Mouse (Mus musculus) cerebellum, adult 9-11 months (tissue): ENCODE data around the gene Nr5a2.

ENCODE experiments used
- DNase-seq: peaks from one replicate; pipeline ENCODE4 v3.0.0; 2022

Nr5a2 gene

DNA sequence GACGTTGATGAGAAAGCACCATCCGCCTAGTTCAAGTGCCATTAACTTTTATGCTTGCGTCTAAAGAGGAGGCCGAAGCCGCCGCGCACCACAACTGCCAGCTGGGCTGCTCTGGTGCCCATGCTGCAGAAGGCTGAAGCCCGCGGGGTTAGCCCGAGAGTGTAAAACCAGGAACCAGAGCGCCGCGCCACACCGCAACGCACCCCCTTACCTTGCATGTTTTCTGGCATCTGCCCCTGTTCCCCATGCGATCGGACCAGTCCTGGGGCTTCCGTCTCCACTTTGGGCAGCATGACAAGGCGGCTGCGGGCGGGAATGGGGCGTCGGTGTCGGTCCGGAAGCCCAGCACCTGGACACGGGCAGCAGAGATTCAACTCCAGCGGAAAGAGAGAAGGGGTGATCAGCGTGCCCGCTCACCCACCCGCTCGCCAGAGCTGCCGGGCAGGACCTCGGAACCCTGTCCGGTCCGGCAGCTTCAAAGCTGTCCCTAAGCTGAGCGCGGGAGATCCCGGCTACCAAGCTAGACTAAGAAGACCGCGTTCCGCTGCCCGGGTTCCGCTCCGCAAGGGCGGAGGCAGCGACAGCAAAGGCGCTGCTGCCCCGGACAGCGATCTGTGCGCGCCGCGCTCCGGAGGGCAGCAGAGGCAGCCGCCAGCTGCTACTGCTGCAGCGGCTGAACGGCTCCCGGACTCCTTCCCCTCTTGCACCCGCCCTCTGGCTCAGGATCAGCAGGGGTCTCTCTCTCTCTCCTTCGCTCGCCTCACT lies 11.6 kb downstream of the Nr5a2 start:
- DNase-seq, result no peak

DNA sequence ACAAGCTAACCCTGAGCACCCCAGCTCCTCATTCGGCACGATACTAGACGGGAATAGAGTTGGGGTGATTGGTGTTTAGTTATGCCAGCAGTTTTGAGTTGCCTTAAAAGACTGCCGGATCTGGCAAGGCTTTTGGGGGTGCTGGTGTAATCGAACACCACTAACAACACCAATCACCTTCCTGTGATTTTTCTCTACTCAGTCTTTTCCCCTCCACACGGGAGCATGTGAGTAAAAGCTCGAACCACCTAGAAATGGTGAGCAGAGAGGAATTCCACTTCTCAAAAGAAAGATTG lies 12.2 kb downstream of the Nr5a2 start:
- no peak for DNase-seq

DNA sequence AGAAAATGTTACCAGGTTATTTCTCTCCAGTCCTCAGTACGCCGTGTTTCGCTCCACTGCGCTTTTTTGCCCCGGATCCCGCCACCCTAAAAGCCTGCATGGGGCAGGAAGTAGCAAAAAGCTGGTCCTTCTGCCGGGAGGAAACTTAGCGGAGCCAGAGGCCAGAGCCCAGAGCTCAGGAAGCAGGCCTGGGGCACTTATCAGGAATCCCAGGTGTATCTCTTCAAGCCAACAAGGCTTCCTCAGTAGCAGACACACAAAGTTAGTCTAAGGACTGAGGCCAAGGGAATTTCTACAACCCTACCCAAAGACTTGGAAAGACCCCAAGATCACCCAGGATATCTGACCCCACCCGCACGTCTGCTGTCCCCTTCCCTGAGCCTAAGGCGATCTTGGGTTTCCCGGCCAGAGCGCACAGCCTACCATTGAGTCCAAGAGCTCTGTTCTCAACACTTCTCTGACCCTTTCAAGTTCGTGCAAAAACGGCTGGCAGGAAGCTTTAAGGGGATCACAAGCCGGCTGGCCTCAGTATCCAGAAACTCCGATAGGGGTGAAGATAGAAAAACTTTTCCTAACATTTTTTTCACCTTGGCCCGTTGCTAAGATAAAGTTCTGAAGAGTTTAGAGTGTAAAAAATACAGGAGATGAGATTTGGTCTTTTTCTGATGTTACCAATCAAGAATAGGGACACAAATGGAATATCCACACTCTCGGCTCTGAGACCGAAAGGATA lies 12.7 kb downstream of the Nr5a2 start:
- DNase-seq, result no peak

DNA sequence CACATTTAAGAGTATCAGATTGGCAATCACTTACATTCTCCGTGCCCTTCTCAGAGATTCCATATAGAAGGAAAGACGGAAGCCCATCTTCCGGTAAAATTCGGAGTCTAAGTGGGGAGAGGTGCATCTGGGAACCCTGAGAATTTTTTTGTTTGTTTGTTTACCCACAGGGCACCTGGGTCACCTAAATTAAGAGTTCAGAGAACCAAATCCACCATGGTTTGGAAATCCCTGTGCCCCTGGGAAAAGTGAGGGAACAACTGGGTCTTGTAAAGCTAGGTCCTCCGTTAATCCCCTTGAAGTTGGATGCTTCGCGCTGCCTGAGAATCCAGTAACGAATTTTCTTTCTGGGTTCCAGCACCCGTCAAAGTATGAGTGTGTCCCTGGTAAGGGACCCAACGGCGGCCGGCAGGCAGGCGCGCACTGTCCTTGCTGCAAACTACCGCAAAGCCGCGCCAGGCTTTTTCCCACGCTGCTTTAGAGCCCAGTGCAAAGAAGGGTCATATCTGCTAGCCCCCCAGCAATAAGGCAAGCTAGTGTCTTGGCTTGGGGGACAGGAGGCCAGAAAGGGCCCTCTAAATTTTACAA lies 13.3 kb downstream of the Nr5a2 start:
- no peak for DNase-seq

GRCm38 (mm10) chr1:136946404-136946803 lies 13.8 kb downstream of the Nr5a2 start:
- no peak for DNase-seq

DNA sequence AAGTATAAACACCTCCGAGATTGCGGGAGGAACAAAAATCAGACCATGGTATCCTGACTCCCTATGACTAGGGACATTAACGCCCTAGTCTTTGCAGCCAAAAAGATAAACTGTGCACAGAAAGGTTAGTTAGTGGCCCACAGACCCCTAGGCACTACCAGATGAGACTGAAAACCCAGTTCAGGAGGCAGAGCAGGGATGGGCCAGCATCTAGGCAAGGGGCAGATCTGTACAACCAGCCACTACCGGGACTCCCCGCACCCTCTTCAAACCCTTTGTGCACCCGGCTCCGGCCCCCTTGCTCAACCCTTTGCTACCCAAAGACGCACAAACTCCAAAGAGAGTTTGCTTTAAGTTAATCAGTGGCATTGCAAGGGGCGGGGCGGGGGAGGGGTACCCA lies 14.4 kb downstream of the Nr5a2 start:
- DNase-seq, result no peak

DNA sequence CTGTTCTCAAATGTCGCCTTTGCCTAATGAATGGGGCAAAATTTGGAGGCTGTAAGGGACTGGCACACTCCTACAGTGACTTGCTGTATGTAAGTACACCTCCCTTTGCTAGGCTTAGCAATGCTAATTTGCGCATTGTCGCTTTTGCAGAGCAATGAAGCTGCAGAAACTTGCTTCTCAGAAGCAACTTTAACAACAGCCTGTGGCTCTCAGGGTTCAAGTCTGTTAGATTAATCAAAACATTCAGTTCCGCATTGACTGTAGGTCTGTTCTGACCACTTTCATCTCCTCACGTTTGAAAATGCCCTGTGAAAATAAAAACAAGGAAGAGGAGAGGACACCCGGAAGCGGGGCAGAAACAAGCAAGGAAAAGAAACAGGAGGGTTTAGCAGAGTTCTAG lies 14.8 kb downstream of the Nr5a2 start:
- DNase-seq, result no peak

GRCm38 (mm10) chr1:136940603-136941002 lies 19.6 kb downstream of the Nr5a2 start:
- no peak for DNase-seq

GRCm38 (mm10) chr1:136939220-136939619 lies 21.0 kb downstream of the Nr5a2 start:
- no peak for DNase-seq

GRCm38 (mm10) chr1:136935960-136936324 lies 24.3 kb downstream of the Nr5a2 start:
- no peak for DNase-seq

DNA sequence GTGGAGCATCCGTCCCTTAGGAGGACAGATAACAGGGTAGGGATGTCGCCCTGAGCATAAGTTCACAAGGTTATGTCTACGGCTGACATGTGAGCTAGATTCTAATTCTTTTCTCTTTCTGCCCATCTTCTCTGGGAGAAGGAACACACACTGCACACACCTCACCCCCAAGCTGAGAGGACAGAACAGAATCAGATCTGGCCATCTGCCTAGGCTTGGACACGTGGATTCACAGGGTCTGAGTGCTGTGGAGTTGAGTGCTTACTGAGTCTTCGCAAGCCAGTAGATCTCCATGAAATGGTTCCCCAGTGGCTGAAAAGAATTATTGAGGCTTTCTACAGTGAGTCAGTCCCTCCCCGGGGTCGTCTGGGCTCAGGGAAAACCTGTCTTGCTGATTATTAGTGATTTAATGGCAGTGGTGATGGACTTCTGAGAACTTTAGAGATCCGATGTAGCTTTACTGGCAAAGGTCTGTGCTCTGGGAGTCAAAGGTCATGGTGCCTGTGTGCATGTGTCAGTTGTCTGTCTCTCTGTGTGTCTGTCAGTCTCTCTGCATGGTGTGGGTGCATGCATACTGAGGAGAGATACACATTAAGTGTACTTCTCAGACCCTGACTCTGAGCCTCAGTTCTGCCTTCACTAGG lies 24.8 kb downstream of the Nr5a2 start:
- DNase-seq, result no peak

DNA sequence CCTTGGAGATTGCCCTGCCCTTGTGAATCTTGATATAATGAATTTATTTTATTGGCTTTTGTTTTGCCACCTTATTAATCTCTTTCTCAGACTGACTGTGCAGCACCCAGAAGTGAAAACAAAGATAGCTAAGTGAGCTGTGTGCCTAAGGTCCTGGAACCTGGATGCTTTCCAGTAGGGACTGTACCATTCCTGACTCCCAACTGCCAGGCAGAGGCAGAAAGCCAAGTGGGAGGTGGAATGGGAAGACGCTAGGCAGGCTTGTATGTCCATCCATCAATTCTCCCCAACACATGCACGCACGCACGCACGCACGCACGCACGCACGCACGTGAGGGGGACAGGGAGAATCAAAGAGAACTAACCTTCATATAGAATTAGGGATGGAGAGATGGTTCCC lies 26.2 kb downstream of the Nr5a2 start:
- no peak for DNase-seq

DNA sequence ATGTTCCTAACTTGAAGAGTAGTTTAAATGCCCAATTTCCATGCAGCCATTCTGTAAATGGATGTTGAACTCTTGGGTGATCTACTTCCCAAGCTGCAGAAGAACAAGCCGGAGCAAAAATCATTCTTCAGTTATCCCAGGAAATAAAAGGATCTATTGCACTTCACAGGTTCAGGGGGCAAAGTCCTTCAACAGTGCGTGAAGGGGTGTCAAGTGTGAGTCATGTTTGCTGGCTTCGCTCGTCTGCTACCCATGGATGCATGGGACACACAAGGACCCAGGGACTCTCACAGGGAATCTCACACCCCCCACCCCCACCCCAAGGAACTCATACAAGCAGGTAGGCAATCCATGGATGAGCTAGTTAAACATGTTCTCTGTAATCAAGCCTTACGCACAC lies 29.2 kb downstream of the Nr5a2 start:
- DNase-seq, result no peak

DNA sequence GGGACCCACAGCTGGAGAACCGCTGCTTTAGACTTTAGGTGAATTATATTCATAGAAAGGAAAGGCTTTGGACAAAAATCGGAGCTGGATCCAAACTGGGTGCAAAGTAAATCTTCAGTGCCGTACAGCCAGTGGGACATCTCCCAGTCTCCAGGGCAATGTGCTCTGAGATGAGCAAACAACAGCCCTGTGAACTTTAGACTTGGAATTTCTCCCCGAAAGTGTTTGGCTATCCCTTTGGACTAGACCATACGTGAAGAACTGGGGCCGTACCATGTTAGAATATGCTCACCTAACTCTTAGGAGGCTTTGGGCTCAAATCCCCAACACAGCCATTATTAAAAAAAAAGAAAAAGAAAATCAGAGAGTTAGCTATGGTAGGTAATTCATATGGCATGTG lies 30.5 kb downstream of the Nr5a2 start:
- DNase-seq, result no peak

DNA sequence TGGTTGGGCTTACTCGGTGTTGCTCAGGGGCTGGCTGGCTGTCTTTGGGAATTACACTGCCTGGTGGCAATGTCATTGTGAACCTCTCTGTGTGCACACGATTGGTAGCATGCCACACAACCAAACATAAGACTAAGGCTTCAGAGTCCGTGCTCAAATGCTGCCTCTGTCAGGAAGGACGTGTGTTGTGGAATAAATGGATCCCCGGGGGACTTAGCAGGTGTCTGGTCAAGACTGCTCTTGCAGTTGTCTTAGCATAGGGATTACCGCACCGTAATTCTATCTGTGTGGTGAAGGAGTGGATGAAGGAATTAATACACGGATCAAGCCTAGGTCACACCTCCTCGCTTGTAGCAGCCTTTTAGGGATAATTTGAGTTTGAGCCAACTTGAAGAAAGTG lies 32.8 kb downstream of the Nr5a2 start:
- DNase-seq, result no peak

DNA sequence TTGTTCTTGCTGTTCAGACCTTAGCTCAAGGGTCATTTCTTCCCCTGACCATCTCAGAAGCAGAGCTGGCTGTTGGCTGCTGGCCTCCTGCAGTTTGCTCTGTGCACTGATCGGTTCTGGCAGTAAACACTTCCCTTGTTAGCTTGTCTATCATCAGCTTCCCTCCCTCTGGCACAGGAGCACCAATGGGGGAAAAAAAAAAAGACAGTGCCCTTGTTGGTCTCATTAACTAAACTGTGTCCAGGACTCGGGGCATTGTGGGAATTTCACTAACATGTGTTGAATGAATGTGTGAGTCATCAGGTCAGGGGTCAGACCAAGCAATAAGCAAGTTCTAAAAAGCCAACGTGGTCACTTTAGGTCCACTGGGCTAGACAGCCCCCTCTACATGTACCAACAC lies 34.2 kb downstream of the Nr5a2 start:
- no peak for DNase-seq

DNA sequence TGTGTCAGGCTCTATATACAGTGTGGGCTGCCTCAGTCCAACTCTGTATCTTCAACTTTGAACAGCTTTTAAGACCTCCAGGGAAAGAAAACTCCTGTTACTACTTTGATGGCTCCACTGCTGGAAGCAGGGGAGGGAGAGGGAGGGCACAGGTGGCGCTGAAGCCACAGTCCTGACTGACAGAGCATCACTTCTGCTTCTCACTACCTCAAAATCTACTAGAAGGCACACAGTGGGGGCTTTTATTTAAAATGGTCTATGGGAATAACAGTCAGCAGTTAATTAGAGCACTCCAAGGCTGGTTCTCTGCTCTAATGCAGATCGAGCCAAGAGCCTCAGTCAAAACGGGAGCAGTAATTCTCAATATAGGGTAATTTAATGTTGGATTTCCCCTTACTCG lies 40.2 kb downstream of the Nr5a2 start:
- no peak for DNase-seq

DNA sequence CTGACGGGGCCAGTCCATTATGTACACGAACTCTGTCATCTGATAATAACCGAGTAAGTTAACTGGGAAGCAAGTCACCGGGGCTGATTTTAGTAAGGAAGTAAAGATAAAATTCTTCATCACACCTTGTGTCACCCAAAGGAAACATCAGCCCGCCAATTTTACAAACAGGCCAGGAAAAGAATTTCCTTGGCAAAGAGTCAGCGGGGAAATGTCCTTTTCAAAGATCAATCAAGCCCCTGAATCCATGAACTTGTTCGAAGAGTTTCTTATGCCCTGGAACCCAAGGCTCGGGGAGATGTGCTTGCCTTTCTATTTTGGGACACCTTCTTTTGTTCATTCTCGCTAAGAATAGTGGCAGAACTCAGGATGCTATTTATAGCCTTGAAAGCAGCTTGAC lies 41.5 kb downstream of the Nr5a2 start:
- DNase-seq, result no peak

- no peak for DNase-seq
These were observed 44.8 kb downstream of the Nr5a2 start for GRCm38 (mm10) chr1:136915438-136915837.

DNA sequence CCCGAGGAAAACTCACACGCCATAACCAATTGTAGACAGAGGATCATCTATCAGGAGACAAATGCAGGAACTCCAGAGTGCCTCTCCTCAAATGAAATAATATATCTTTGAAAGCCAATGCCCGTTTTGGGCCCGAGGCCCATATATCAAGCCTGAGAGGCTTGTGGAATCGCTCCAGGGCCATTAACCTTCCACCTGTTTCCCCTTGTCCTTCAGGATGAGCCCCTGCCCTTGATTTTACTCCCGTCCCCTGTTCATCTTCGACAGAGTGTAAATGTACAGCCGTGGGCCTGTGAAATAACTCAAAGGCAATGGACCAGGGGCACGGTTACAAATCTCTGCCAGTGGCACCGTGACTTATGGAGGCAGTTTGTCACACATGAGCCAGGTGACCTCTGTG lies 48.3 kb downstream of the Nr5a2 start:
- DNase-seq, result no peak

GRCm38 (mm10) chr1:136911594-136911860 lies 48.7 kb downstream of the Nr5a2 start:
- DNase-seq, result no peak

- DNase-seq, result no peak
These were observed 49.3 kb downstream of the Nr5a2 start for GRCm38 (mm10) chr1:136910741-136911593.

GRCm38 (mm10) chr1:136910144-136910543 lies 50.1 kb downstream of the Nr5a2 start:
- no peak for DNase-seq
